ENCODE assay signal across 18 mouse cellular contexts in the genomic region with DNA sequence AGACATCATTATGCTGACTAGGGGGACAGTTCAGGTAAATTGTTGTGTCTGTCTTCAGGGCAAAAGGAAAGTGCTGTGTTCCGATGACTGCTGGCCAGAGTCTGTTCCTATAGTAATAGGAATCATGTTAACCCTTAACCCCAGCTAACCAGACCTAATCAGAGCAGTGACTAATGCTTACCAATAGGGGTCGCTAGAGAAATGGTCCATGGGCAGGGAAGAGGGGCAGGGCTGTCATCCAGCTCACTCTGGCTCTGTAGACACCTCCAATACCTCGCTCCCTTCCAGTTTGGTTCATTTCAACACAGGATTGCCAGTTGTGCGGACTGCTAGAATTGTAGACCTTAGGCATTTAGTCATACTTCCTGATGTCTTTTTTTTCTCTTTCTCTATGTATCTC. TPM values are rescaled to one million over a fixed set of nuclear protein-coding genes. Genes with fewer than 3 reads are reported as not detected.
DNase-seq lines count a peak whose midpoint lies in the region; ATAC-seq and TF ChIP-seq lines count a peak whose summit lies in the region.
"Had no signal": no experiment of that assay in that cellular context is flagged by ENCODE, and none has a peak within 500 bp of the region (broad histone marks: within the 10 kb centered on the region; RNA-seq: fewer than 3 reads in every experiment).

No protein-coding gene starts in this region.

- H3K4me1 ChIP-seq in kidney, postnatal 0 days (replicated peaks; ENCODE audit: insufficient read depth, low read length): no peaks in the 10 kb centered on the region
- H3K4me1 ChIP-seq in ES-Bruce4 (ENCODE audit: control insufficient read depth, insufficient read depth, low read length): no peaks in the 10 kb centered on the region
- no peaks in the 10 kb centered on the region for H3K4me1 ChIP-seq in cortical plate, adult 2 months (ENCODE audit: control insufficient read depth, insufficient read depth, low read length)

- no peak for TF ChIP-seq POLR2A in ES-Bruce4 (IDR thresholded peaks at IDR 0.05; ENCODE audit: insufficient read depth, low read length)
- TF ChIP-seq POLR2A in cortical plate, adult 2 months (IDR thresholded peaks at IDR 0.05; ENCODE audit: extremely low read depth, insufficient read depth, low read length): no peak

- peak; percentile 61 for TF ChIP-seq CTCF in kidney, postnatal 0 days (IDR thresholded peaks at IDR 0.05; ENCODE audit: low read depth)
- peak; percentile 83 for TF ChIP-seq CTCF in ES-Bruce4 (IDR thresholded peaks at IDR 0.05; ENCODE audit: low read depth, low read length)
- 0 out of 2 replicates have a peak, but pooled peaks have one; percentile 21 for TF ChIP-seq CTCF in cortical plate, adult 2 months (IDR thresholded peaks at IDR 0.05; ENCODE audit: extremely low read depth, insufficient read depth, low read length)

- WGBS in kidney, postnatal 0 days: 80% methylated on average over 4 of the region's 4 CpGs

- no peak overlapping the region for H3K9ac ChIP-seq in kidney, postnatal 0 days (ENCODE audit: low read depth, low read length)
- no peak overlapping the region for H3K9ac ChIP-seq in ES-Bruce4 (ENCODE audit: low read depth, poor library complexity, severe bottlenecking)
- H3K9ac ChIP-seq: embryonic facial prominence, embryonic 15.5 days had no signal

- H3K9me3 ChIP-seq in kidney, postnatal 0 days (replicated peaks; ENCODE audit: low read length): no peaks in the 10 kb centered on the region
- no peaks in the 10 kb centered on the region for H3K9me3 ChIP-seq in ES-Bruce4 (replicated peaks; ENCODE audit: control insufficient read depth, insufficient read depth, low read length, poor library complexity, severe bottlenecking)
- H3K9me3 ChIP-seq: embryonic facial prominence, embryonic 15.5 days had no signal

- H3K36me3 ChIP-seq in kidney, postnatal 0 days (ENCODE audit: insufficient read depth, low read length): no peaks in the 10 kb centered on the region
- H3K36me3 ChIP-seq in ES-Bruce4 (ENCODE audit: control insufficient read depth, insufficient read depth, low read length, poor library complexity, severe bottlenecking): peaks cover 16% of the 10 kb centered on the region

- TF ChIP-seq EP300 in ES-Bruce4 (IDR thresholded peaks at IDR 0.05; ENCODE audit: insufficient read depth, low read depth, low read length): no peak

- no peak overlapping the region for H3K4me2 ChIP-seq in kidney, postnatal 0 days (ENCODE audit: low read length)
- H3K4me2 ChIP-seq: embryonic facial prominence, embryonic 15.5 days had no signal

- no peak for ATAC-seq in kidney, postnatal 0 days (replicated peaks; ENCODE audit: low FRiP score, low read depth)
- ATAC-seq: forebrain, embryonic 16.5 days; midbrain, embryonic 16.5 days had no signal

- DNase-seq in kidney, postnatal 0 days (ENCODE audit: low spot score): no peak
- DNase-seq in kidney, adult 11 months: no peak
- peak; percentile 53 for DNase-seq in 416B (ENCODE audit: low read depth)
- no peak for DNase-seq in thymus, adult 18-20 months
- no peak for DNase-seq in cerebellum, adult 9-10 months
- DNase-seq in layer of hippocampus, adult 11-12 months (ENCODE audit: low spot score): no peak
- DNase-seq: adrenal gland, postnatal 25 days; cerebellum, postnatal 10 days; heart, postnatal 36 days; kidney, adult 18-20 months; thymus, postnatal 4 days had no signal

- no peak overlapping the region for H3K4me3 ChIP-seq in kidney, postnatal 0 days (replicated peaks; ENCODE audit: low read depth, low read length)
- no peak overlapping the region for H3K4me3 ChIP-seq in ES-Bruce4 (ENCODE audit: low read depth, low read length)
- no peak overlapping the region for H3K4me3 ChIP-seq in cortical plate, adult 2 months (ENCODE audit: insufficient read depth, low read length)
- H3K4me3 ChIP-seq: embryonic facial prominence, embryonic 15.5 days had no signal

- no peak overlapping the region for H3K27ac ChIP-seq in kidney, postnatal 0 days
- no peak overlapping the region for H3K27ac ChIP-seq in ES-Bruce4 (ENCODE audit: insufficient read depth, low read length)
- no peak overlapping the region for H3K27ac ChIP-seq in cortical plate, adult 2 months (ENCODE audit: insufficient read depth, low read length)
- H3K27ac ChIP-seq: embryonic facial prominence, embryonic 15.5 days had no signal

- no peaks in the 10 kb centered on the region for H3K27me3 ChIP-seq in kidney, postnatal 0 days (ENCODE audit: insufficient read depth, low read length)
- H3K27me3 ChIP-seq in ES-Bruce4 (ENCODE audit: control insufficient read depth, insufficient read depth, low read length, poor library complexity, severe bottlenecking): no peaks in the 10 kb centered on the region
- H3K27me3 ChIP-seq: embryonic facial prominence, embryonic 15.5 days had no signal

RNA-seq across cellular contexts. Expression of a gene that starts 24.8 kb away (rescaled TPM):
- 20.9 and 23.3 TPM in 2 replicates for polyA plus RNA-seq in kidney, postnatal 0 days (2015; fragmentation: Nextera tagmentation; extraction: Ambion mirVana)
- polyA plus RNA-seq in ES-Bruce4 (2011; ENCODE audit: insufficient read depth, insufficient read length, low read depth, missing spikeins): 33.3 and 40.9 TPM in 2 replicates
- 0.11 and 0.13 TPM in 2 replicates for polyA plus RNA-seq in cortical plate, adult 2 months (2012; rRNA removed)

RNA-seq across cellular contexts. Expression of a gene that starts 35.1 kb away (rescaled TPM):
- not detected in 2 replicates for polyA plus RNA-seq in kidney, postnatal 0 days (2015; fragmentation: Nextera tagmentation; extraction: Ambion mirVana)
- polyA plus RNA-seq in ES-Bruce4 (2011; ENCODE audit: insufficient read depth, insufficient read length, low read depth, missing spikeins): not detected in 2 replicates
- polyA plus RNA-seq in cortical plate, adult 2 months (2012; rRNA removed): not detected in 2 replicates
- polyA plus RNA-seq: embryonic facial prominence, embryonic 15.5 days; forebrain, embryonic 16.5 days; gonadal fat pad, adult 2 months; limb, embryonic 14.5 days; midbrain, embryonic 16.5 days had no signal

RNA-seq across cellular contexts. Expression of a gene that starts 37.8 kb away (rescaled TPM):
- 10.5 and 15.1 TPM in 2 replicates for polyA plus RNA-seq in kidney, postnatal 0 days (2015; fragmentation: Nextera tagmentation; extraction: Ambion mirVana)
- polyA plus RNA-seq in ES-Bruce4 (2011; ENCODE audit: insufficient read depth, insufficient read length, low read depth, missing spikeins): 498 and 566 TPM in 2 replicates
- 115 and 124 TPM in 2 replicates for polyA plus RNA-seq in cortical plate, adult 2 months (2012; rRNA removed)

Comparison
In these comparisons a context has a peak if more than half of its experiments do, and no peak if none do; other contexts are left out.
1. CTCF ChIP-seq: peak in every context shown above with its lines; median percentile 83 in ES-Bruce4; 61 in kidney, postnatal 0 days; 21 in cortical plate, adult 2 months.
2. RNA of a gene that starts 24.8 kb away (polyA plus RNA-seq): 33.3 to 40.9 TPM in ES-Bruce4 and 20.9 to 23.3 TPM in kidney, postnatal 0 days; 0.11 to 0.13 TPM in cortical plate, adult 2 months; every median in the first group is over 10 times any median in the second.